Mouse (Mus musculus) midbrain, postnatal 0 days (tissue): ENCODE measurements around the gene Wnk2. TPM values are rescaled to one million over a fixed set of nuclear protein-coding genes. Genes with fewer than 3 reads are reported as not detected.

Source experiments
- ATAC-seq: fragments of 200-750 bp; cut with Nextera tagmentation; 2 replicates; pipeline ENCODE4 v1.8.0; 2017; ENCODE audit warnings: moderate number of reproducible peaks, mild to moderate bottlenecking, moderate TSS enrichment, moderate library complexity; ENCODE audit not compliant: low FRiP score
- DNase-seq: peaks from one replicate; pipeline ENCODE4 v3.0.0-alpha.2; 2015; ENCODE audit warnings: low spot score
- H3K27ac ChIP-seq: fragments of 300-500 bp; sonication (generic); 2 replicates; pipeline ENCODE4 v1.5.1; 2014; ENCODE audit warnings: low read depth, mild to moderate bottlenecking, low read length, mixed read lengths
- H3K27me3 ChIP-seq: fragments of 300-500 bp; sonication (generic); 2 replicates; pipeline ENCODE4 v1.6.1; 2014; ENCODE audit warnings: low read length, control low read depth, mixed read lengths; ENCODE audit not compliant: insufficient read depth
- H3K36me3 ChIP-seq: fragments of 300-500 bp; sonication (generic); 2 replicates; pipeline ENCODE4 v1.6.1; 2014; ENCODE audit warnings: low read length, control low read depth, mixed read lengths; ENCODE audit not compliant: insufficient read depth
- H3K4me1 ChIP-seq: fragments of 300-500 bp; sonication (generic); 2 replicates; pipeline ENCODE4 v1.6.1; 2014; ENCODE audit warnings: mild to moderate bottlenecking, control low read depth, antibody characterized with exemption, low read length, mixed read lengths; ENCODE audit not compliant: insufficient read depth
- H3K4me2 ChIP-seq: fragments of 300-500 bp; sonication (generic); 2 replicates; pipeline ENCODE4 v1.6.1; 2014; ENCODE audit warnings: low read depth, mild to moderate bottlenecking, low read length, mixed read lengths; ENCODE audit not compliant: poor library complexity, severe bottlenecking
- H3K4me3 ChIP-seq: fragments of 300-500 bp; sonication (generic); 2 replicates; pipeline ENCODE4 v1.5.1; 2014; ENCODE audit warnings: low read depth, mild to moderate bottlenecking, low read length, moderate library complexity
- H3K9ac ChIP-seq: fragments of 300-500 bp; sonication (generic); replicated peaks from 2 replicates; pipeline ENCODE4 v1.6.1; 2014; ENCODE audit warnings: mild to moderate bottlenecking, low read length, moderate library complexity, mixed read lengths; ENCODE audit not compliant: poor library complexity, severe bottlenecking
- H3K9me3 ChIP-seq: fragments of 300-500 bp; sonication (generic); 2 replicates; pipeline ENCODE4 v1.6.1; 2016; ENCODE audit warnings: low read length, control low read depth
- CTCF ChIP-seq: IDR thresholded peaks from 2 replicates; pipeline ENCODE4 v1.5.1; 2016; ENCODE audit warnings: antibody characterized with exemption, mild to moderate bottlenecking
- WGBS: fragments of 180-500 bp; shearing (Covaris S2); extraction: QIAGEN DNeasy Blood & Tissue Kit; methylation state at CpG from one replicate; pipeline ENCODE4 v1.1.7; 2014; 5-methylcytosine and 5-hydroxymethylcytosine counted together
- polyA plus RNA-seq: library from polyadenylated mRNA; unstranded; fragments of >200 nt; fragmentation: Nextera tagmentation; extraction: Ambion mirVana; gene quantifications from 2 replicates; pipeline ENCODE4 v1.2.1, GENCODE M21; 2015
- total RNA-seq: library from RNA; depleted of rRNA; stranded (reverse); fragments of >200 nt; gene quantifications from 2 replicates; pipeline ENCODE4 v1.2.3, GENCODE M21; 2014; rRNA removed

Gene Wnk2
- total and polyA plus RNA-seq, 2 experiments from 2014 or later = 17.7 to 62.9 TPM

DNA sequence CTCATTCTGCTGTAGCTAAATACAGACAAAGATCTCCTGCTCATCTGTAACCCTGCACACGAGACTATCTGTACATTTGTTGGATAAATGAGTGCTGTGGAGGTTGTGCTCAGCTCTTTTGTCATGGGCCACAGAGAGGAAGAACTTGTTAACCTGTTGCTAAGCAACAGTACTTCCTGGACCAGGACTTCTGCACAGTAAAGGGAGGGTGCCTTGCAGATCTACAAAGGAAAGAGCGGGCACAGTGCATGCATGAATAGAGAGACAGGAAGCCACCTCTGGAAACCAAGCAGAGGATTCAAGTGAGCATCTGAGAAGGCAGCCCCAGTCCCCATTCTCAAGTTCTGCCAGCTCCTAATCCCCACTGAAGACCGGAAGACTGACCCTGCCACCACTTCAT, 152.9 kb downstream of the Wnk2 start:
- H3K4me2 ChIP-seq = no peak overlapping the region
- ATAC-seq (peak; percentile 77), DNase-seq (peak; percentile 50)
- H3K9me3 ChIP-seq = no peaks in the 10 kb centered on the region
- no peaks in the 10 kb centered on the region for H3K36me3 ChIP-seq
- H3K4me1 ChIP-seq = peaks cover 5% of the 10 kb centered on the region; the same call in 1 of the 2 replicates
- no peak for TF ChIP-seq CTCF
- WGBS = 3% methylated on average over 3 of the region's 3 CpGs
- no peak overlapping the region for H3K4me3 ChIP-seq
- H3K27ac ChIP-seq = 0 out of 2 replicates have a peak overlapping the region, but pooled peaks have one; percentile 18
- no peaks in the 10 kb centered on the region for H3K27me3 ChIP-seq
- no peak overlapping the region for H3K9ac ChIP-seq

DNA sequence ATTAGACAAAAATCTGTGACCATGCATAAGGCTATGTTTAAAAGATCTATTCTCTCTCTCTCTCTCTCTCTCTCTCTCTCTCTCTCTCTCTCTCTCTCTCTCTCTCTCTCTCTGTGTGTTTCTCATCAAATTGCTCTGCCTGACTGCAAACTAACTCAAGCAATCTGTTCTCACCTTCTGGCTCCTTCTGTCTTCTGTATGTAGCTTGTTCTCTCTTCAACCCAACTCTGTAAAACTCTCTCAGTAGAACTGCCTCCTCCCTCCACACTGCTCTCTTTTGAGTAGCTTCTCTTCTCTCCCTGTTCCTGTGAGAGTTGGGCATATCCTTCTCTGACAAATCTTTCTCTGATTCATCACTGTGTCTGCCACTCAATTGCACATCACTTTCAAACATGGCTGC, 154.9 kb downstream of the Wnk2 start:
- Histone ChIP-seq H3K4me3 (no peak overlapping the region), H3K27me3 (no peaks in the 10 kb centered on the region), H3K4me1 (peaks cover 5% of the 10 kb centered on the region; the same call in 1 of the 2 replicates), H3K27ac (no peak overlapping the region), H3K4me2 (no peak overlapping the region), H3K36me3 (no peaks in the 10 kb centered on the region), H3K9me3 (no peaks in the 10 kb centered on the region), H3K9ac (no peak overlapping the region)
- ATAC-seq (no peak), DNase-seq (no peak)
- TF ChIP-seq CTCF = no peak

GRCm38 (mm10) chr13:48990138-48990537, 157.7 kb downstream of the Wnk2 start:
- Histone ChIP-seq H3K4me3 (no peak overlapping the region), H3K27ac (no peak overlapping the region), H3K36me3 (no peaks in the 10 kb centered on the region), H3K4me2 (no peak overlapping the region), H3K4me1 (peaks cover 3% of the 10 kb centered on the region; the same call in 1 of the 2 replicates), H3K27me3 (no peaks in the 10 kb centered on the region), H3K9me3 (no peaks in the 10 kb centered on the region), H3K9ac (no peak overlapping the region)
- ATAC-seq (no peak), DNase-seq (no peak)
- TF ChIP-seq CTCF = no peak
- WGBS = 93% methylated on average over 2 of the region's 2 CpGs

Other genes starting within 250 kb of the Wnk2 start
- gene Fam120a, start 180.0 kb downstream of the Wnk2 start, total RNA-seq = 45.6 and 58.3 TPM in 2 replicates
- 8.5 and 9.5 TPM in 2 replicates for gene Fam120a, start 180.0 kb downstream of the Wnk2 start, polyA plus RNA-seq
- gene Ninj1, start 39.5 kb upstream of the Wnk2 start, total RNA-seq = 19.4 and 29.7 TPM in 2 replicates
- 34.8 and 36.5 TPM in 2 replicates for gene Ninj1, start 39.5 kb upstream of the Wnk2 start, polyA plus RNA-seq
- 25.8 and 32.7 TPM in 2 replicates for gene Card19, start 68.0 kb upstream of the Wnk2 start, total RNA-seq
- gene Card19, start 68.0 kb upstream of the Wnk2 start, polyA plus RNA-seq = 39.8 and 44.5 TPM in 2 replicates
- 0.33 and 1.2 TPM in 2 replicates for gene Susd3, start 100.7 kb upstream of the Wnk2 start, total RNA-seq
- 0.63 and 0.92 TPM in 2 replicates for gene Susd3, start 100.7 kb upstream of the Wnk2 start, polyA plus RNA-seq
- gene Fgd3, start 172.3 kb upstream of the Wnk2 start, total RNA-seq = 9.3 and 12.0 TPM in 2 replicates
- 2.1 and 2.4 TPM in 2 replicates for gene Fgd3, start 172.3 kb upstream of the Wnk2 start, polyA plus RNA-seq
- 49.3 and 50.4 TPM in 2 replicates for gene Bicd2, start 193.6 kb upstream of the Wnk2 start, total RNA-seq
- 24.0 and 24.1 TPM in 2 replicates for gene Bicd2, start 193.6 kb upstream of the Wnk2 start, polyA plus RNA-seq